Mouse (Mus musculus): ENCODE data around the gene Evc2.
A peak's percentile ranks its signal among the peaks of the same experiment; 100 is the strongest.

DNA sequence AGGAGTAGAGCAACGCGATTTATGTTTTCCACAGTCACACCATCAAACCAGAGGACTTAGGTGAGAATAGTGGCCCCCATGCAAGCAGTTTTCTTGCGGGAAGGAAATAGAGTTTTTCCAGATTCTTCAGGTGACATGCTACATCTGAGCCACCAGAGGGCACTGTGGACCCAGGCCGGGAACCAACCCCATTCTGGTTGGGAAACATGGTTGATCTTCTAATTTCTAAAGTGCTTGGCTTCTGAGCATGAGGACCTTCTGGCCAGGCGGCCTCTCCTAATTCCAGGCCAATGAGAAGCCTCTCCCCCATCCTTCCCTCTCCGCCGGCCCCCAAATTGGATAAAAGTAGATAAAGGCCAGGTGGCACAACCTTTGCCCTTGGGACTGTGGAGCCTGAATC is 39.9 kb upstream of the Evc2 start:
- peak; percentile 85 for TF ChIP-seq CTCF (IDR thresholded peaks at IDR 0.05; ENCODE audit: low read depth)
- TF ChIP-seq EP300 (IDR thresholded peaks at IDR 0.05; ENCODE audit: low read depth): no peak

Measured in liver, postnatal 0 days (tissue).